Mouse (Mus musculus): ENCODE measurements around the gene Fam161b. TPM values are rescaled to one million over a fixed set of nuclear protein-coding genes. Genes with fewer than 3 reads are reported as not detected.
A peak's percentile ranks its signal among the peaks of the same experiment; 100 is the strongest.

Fam161b gene
- under 1 TPM; 0.64 to 0.83 TPM for total RNA-seq (2021)
- long read RNA-seq, experiment 1 = 0 reads
- long read RNA-seq, experiment 2 = 0 reads

DNA sequence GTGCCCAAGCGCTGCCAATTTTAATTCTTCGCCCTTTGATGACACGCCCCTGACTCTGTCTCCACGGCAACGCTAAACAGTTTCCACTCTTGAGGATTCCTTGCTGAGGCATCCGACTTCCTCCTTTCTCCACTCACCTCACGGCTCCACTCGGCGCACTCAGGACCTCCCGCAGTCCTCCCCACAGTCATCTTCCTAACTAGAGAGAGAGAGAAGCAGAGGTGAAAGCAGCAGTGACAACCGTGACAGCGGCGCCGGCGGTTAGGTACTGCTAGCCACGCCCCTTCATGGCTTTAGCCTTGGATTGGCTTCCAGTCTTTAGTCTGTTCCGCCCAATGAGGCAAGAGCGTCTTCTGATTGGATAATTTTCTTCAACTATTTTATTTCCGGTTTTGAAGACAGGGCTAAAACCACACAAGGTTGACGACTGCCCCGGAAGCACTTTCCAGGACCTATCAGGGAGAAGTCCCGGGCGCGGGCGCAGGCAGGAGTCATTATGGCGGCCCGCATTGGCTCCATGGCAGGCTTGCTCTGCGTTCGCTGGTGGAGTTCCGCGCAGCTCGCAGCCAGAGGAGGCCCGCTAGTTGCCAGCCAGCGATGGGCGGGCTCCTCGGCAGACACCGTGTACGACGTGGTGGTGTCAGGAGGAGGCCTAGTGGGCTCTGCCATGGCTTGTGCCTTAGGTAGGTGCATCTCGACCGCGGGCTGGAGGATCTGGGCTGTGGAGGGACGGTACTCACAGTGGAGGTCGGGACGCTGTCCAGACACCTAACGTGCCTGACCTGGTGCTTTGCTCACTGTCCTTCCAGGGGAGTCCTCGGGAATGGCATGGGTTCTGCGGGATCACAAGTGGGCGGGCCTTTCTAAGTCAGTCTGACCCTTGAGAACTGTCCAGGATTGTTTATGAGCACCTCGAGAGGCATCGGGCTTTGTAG, at the start of gene Fam161b, which contains the start of gene Coq6:
Fam161b (minus strand) TSS at position 279 of the 935 bp plus-strand sequence.
Coq6 (plus strand) TSS at position 103 of the 935 bp plus-strand sequence.
- peak; percentile 93 for DNase-seq

DNA sequence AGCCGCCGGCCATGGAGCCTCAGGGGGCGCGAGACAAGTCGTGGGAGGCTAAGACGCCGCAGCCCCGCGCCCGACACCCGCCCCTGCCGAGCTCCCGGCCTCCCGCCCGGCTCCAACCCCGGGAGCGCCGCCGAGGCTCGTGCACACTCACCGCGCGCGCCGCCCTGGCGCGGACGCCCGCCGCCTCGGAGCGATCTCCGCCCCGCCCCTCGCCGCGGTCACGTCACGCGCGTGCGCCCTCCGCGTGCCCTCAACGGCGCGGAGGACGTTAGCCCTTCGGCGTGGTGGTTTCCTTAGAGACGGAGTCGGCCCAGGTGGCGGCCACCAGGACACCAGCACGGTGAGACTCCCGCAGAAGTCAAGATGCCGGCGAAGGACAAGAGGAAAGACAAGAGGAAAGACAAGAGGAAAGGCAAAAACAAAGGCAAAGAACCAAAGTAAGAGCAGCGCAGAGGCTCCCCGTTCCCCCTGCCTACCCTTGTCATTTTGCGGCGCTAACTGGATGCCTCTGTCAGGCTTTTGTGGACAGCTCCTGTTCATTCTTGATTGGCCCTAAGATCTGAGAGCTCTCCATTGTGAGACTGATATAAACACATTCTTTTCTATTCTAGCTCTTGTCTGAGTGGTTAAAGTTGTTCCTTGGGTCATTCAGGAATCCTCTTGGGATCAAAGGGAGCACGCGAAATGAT, 47.3 kb upstream of the Fam161b start, which contains the start of the genes Entpd5 and Bbof1:
Entpd5 (minus strand) TSS at position 211 of the 689 bp plus-strand sequence.
Bbof1 (plus strand) TSS at position 253 of the 689 bp plus-strand sequence.
- DNase-seq = peak; percentile 84

DNA sequence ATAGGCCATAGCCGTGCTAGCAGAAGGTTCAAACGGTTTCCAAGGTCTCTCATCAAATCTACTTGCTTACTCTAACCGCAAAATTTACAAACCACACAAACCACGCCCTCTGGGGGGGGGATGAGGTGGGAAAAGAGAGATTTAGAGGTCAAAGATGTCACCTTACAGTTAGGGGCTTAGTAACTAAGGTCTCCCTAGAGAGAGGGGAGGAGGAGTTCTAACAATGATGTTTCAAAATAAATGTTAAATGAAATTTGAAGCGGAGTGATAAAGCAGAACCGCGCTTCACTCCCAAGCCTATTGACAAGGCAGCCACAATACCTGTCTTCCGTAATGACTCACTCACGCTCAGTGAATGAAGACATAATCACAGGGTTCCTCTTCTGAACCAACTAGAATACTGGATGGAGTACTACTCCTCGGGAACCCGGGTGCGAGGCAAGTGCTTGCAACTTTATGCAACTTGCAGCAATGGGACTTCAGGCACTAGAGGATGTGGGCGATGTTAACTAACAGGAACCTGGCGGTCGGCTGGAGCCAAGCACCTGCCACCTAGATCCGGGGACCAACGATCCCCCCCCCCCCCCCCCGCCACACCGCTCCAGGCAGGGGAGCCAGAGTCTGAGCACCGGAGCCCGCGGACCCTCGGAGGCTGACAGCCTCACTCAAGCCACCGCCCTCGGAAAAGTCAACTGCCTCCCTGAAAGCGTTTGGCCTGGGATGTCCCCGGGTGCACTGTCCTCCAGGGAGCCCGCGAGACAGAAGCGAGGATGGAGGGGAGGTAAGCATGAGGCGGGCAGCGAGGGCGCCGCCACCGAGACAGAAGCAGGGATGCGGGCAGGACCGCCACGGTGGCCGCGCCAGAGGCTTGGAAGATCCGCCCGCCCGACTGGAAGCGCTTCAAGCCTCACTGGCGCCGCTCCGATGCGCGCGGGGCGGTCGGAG, 46.5 kb upstream of the Fam161b start:
- DNase-seq = no peak

DNA sequence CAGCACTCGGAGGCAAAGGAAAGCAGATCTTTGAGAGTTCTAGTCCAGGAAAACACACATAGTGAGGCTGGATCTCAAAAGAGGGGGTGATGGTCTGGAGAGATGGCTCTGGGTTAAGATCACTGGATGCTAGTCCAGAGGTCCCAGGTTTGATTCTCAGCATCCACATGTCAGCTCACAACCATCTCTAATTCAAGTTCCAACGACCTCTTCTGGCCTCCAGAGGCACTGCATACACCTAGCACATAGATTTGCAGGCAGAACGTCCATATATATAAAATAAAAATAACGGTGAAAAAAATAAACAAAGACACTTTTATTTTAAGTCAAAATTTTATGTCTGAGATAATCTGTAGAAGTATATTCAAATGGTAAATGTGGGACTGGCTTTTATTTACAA, 45.6 kb upstream of the Fam161b start:
- DNase-seq = no peak

DNA sequence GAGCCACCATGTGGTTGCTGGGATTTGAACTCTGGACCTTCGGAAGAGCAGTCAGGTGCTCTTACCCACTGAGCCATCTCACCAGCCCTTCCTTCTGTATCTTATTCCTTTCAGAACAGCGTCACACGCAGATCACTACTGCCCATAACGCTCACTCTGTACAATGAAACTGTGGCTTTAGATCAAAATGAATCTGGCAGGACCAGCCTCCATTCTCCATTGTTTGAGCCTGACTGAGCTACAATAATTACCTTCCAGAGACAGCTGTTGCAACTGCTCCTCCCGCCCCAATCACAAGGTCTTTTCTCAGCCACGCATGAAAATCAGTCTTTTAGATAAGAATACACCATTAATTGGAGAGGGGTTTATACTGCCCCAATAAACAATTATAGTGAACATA, 42.9 kb upstream of the Fam161b start:
- DNase-seq = no peak

DNA sequence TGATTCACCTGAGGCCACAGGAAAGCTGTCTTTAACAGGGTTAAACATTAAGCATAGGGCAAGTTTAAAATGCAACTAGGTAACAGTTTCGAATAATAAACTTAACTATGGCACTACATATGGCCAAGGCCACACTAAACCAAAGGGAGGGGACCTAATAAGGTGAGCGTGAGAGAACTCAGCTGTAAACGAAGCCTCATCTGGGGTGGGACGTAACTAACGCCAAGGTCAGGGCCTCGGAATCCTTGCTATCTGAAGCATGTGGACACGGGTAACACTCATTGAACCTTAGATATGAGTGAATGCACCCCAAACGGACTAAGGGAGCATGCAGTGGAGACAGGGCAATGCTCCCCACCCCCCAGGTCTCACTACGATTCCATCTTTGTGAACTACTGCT, 41.3 kb upstream of the Fam161b start:
- DNase-seq = no peak

DNA sequence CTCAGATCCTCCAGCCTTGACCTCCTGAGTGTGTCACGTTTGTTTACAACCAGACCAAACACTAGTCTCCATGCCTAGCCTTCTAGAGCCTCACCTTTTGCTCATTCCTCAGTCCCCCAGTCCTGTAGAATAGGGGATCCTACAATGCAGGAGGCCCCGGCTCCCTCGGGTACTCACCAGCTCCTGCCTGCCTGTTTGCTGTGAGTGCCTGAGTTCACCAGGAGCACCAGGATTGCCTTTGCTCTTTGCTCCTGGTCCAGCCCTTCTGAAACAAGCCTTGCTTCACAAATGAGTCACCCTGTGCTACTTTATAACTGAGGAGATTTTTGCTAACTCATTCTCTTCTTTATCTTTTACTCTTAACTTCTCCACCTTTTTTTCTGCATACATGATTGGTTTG, 39.0 kb upstream of the Fam161b start:
- no peak for DNase-seq

DNA sequence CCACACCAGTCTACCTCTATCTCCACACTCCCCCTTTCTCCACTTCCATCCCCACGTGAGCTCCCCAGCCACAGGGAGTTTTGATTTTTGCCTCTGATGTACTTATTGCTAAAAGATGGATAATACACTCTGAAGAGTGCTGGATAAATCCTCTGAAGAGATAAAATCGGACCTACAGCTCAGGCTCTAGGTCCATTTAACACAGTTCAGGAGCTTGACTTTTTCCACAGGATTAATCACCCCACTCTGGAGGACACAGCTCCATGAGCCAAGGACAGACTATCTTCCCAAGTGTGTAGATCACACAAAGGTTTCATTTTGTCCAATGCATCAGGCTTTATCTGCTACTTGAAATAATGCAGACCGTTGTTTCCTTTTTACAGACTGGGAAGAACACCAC, 38.4 kb upstream of the Fam161b start:
- no peak for DNase-seq

DNA sequence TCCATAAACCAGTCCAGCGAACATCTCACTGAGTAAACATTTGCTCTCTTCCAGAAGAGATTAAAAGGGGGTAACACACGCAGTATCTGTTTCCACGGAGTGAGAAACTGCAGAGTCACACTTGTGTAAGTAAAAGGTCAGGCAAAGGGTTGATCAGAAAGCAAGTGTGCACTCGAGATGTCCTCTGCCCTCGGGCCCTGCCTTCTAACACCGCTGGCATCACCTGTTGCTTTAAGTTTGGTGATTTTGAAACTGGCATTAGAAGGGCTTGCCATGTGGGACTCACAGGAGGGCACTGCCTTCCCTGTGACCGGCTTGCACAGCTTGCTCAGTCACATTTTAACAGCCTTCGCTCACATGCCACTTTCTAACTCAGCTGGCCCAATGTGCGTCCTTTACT, 38.0 kb upstream of the Fam161b start:
- DNase-seq = no peak

DNA sequence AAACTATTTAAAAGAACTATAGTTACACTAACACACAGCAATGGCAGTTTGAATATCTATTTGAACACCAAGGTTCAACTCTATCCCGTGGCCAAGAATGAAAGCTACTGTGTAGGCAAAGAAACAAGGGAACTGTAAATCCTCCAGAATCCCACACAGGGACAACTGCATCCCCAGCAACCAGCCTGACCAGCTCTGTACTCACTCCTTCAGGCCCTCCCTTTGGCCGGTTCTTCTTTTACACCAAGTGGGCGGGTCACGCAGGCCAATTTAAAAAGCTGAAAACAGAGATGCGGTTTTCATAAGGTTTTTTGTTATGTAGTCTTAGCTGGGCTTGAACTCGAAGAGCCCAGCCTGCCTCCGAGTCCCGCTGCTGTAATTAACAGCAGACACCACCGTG, 37.5 kb upstream of the Fam161b start:
- DNase-seq = no peak

DNA sequence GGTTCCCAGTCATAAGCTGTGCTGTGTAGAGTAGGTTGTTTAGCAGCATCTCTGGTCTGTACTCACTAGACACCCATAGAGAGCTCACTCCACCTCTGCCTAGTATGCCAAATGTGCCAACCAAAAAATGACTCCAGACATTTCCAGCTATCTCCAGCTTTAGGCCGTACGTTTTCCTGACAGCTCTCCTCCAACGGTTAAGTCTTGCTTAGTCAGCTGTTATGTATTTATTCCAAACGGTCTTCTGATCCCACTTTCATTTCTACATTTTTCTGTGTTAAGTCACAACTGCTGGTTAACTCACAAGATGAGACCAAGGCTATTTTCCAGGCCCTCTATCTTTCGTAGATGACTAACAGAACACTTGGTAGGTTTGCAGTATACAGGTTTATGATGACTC, 37.0 kb upstream of the Fam161b start:
- DNase-seq = no peak

DNA sequence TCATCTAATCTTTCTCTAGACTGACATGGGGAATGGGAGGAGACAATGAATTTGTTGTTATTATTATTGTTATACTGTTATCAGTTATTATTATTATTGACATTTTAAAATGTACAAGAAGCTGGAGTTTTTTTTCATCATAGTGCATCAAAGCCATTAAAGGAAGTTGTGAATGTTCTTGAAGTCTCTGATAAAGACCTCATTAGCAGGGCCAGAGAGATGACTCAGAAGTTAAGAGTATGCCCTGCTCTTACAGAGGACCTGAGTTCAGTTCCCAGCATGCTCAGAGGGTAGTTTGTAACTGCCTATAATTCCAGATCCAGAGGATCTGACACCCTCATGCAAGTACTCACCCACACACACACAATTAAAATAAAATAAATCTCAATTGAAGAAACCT, 36.1 kb upstream of the Fam161b start:
- DNase-seq = no peak

DNA sequence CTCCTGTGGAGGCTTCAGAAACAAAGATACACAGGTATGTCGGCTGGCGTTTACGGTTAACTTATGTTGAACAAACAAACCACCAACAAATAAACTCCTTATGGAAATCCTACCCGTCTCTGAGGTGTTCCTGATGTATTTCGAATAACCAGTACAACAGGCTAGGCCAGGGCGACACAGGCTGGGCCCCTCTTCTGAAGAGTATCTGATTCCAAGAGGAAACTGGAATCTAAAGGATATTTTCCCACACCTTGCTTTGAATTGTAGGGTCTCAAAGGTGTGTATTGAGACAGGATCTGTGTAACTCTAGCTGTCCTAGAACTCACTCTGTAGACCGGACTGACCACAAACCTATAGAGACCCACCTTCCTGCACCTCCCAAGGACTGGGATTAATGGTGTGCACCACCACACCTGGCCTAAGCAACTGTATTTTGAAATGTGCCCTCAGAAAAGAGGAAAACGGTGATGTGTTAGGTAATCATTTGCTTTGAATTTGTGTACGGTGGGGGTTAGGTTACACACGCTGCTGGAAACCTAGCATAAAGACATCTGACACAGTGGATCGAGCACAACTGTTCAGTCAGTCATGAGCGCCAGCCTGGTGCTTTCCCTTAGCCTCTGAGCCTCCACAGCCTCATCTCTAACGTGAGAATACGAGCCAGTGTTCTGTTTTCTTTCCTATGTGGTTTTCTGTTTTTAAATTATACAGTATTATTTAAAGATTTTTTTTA, 35.5 kb upstream of the Fam161b start:
- DNase-seq = no peak

DNA sequence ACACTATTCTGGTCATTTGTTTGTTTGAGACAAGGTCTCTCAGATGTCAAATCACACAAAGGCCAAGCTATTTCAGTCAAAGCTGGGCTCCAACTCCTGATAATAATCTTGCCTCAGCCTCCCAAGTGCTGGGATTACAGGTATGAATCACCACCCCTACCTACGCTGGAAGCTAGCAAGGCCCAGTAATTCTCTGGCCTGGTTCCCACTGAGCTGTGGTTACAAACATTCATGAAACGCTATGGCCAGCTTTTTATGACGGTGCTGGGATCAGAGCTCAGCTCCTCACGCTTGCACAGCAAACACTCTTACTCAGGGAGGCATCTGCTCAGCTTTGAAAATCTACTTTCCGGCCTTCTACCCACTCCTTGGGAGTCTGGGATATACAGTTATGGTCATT, 32.2 kb upstream of the Fam161b start:
- DNase-seq = no peak

DNA sequence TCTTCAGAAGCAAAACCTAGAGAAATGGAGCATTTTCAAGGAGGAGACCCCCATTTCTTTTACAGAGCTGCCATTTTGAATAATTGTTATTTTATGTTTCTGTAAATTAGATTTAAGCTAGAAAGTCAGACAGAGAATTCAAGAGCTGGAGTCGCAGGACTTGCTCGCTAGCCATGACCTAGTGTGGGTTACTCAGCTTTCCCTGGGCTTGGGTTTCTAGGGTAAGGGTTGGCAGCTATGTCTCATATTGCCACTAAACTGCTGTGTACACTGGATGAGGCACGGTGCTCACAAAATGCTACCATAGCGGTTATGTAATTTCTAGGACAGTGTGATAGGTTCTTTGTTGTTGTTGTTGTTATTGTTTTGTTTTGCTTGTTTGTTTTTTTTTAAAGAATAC, 31.0 kb upstream of the Fam161b start:
- no peak for DNase-seq

DNA sequence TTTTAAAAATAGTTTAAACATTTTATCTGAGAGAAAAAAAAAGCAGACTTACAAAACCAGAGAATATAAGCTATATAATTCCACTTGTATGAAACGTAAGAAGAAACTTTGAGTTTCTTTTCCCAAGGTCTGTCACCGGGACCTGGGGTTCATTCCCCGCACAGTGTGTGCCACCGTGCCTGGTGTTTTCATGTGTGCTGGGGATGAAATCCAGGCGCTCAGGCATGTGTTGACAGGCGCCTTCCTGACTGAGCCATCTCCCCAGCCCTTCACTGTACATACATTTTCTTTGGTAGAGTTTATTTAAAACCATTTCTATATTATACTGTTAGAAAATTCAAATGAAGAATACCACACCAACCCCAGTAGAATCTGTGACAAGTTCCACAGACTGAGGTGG, 28.7 kb upstream of the Fam161b start:
- DNase-seq = no peak

DNA sequence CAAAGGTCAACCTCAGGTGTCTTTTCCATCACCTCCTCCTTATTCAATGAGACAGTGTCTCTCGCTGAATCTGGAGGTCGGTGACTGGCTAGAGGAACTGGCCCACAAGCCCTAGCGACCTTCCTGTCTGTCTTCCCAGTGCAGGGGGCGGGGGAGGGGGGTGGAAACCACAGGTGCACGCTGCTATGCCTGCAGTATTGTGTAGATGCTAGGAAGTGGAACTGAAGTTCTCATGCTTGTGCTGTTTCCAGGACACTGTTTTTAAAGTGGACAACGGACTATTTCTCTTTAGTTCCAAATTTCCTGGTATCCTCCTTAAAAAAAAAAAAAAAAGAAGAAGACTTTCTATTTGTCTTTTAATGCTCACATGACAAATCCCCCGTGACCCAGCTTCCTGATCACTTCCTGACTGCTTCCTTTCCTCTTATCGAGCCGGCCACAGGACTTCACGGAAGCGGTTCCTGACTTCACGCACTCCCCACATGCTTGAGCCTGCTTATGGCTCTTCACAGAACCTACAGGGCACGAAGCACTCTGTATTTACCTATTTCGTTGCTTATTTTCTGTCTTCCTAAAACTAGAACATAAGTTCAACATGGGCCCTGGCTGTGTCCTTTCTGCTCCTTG, 27.3 kb upstream of the Fam161b start:
- DNase-seq = no peak

DNA sequence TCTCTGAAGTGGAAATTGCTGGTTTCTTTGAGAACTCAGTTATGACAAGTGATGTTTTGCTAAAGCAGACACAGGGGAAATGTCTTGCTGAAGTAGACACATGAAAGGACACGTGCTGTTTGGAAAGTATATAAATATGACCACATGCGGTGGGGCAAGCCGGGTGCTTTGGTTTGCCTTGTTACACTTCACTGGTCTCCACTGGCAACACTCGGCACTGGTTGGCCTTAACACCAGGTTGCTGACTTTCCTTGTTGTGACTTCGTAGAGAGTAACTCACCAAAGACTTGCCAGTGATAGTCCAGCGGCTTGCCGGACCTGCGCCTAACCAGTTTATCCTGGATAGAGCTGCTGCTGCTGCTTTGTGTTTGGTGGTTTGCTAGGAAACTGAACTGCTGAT, 26.5 kb upstream of the Fam161b start:
- no peak for DNase-seq

DNA sequence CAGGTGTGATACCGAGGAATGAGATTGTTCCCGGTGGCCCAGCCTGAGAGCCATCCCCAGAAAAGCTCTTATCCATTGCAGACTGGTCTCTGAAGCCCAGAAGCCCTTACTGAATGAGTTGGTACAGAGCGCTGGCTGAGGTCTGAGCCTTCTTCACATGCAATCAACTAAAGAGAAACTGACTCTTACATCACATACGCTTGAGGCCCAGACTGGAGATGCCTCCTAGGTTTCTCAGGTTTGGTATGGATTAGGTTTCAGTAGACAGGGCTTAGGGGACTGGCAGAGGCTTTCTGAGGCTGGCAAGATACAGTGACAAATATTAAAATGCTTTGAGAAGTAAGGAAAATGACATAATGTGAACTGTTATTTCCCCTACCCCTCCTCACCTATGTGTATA, 23.8 kb upstream of the Fam161b start:
- no peak for DNase-seq

DNA sequence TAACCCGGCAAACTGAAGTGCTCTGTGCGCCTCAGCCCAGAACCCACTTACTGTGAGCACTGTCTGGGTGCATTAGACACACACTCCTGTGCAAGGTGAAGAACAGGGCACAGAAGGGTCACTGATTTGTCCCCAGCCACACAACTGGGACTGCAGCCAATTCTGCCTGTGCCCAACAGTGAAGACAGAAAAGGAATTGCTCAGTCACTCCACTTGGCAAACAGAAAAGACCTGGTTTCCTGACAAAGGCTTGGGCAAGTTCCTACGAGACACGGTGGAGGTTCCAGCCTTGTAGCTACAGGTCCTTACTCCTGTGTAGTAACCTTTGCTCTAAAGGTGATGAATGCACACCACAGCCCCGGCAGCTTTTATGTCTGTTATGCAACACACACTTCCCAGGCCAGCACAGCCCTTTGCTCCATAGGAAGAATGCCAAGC, 23.0 kb upstream of the Fam161b start:
- no peak for DNase-seq

DNA sequence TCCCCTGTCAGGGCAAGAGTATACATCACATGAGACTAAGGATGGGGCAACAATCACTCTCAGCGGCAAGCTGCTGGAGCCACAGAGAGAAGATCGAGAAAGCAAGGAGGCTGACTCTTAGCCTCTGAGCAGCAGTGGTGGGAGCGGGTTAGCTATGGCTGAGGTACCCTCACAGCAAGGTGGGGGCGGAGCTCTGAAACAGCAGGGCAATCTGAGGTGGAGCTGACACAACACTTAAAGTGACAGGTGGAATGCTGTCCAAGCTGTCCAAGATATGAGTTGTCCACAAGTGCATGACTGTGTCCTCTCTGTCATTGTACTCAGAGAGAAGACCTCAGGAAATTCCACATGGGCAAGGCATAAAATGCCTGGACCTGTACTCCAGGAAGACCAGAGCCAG, 20.7 kb upstream of the Fam161b start:
- DNase-seq = no peak

Measured in gastrocnemius, postnatal 25 days (tissue).